Mouse (Mus musculus): Measurements from ENCODE around the gene Olfr1124.
"Not testable (repeated sequence)": the region's sequence is repeated elsewhere in the genome, so short reads cannot be mapped to it uniquely, and the experiment has no call there.

The Olfr1124 gene

DNA sequence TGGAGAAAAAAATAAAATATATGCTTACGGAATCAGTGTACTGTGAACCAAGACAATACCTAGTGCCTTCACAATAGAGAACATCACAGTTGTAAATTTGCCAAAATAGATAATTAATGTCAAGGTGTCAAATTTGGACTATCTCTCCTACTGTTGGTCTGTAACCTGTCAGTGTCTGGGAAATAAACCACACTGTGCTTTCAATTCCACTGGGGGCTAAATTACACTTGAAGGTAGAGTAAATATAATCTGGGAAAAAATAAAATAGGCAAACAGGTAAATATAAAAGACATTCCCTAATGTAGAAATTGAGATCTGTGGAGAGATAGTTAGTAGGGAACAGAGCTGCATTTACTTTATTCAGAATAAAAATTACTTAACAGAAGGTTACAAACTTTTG lies at the start of gene Olfr1124:
Gene Olfr1124, plus strand, starts transcription at position 301 of the 400 bp plus-strand sequence.
- no peak for DNase-seq

GRCm38 (mm10) chr2:87383935-87384334 lies 46.1 kb upstream of the Olfr1124 start:
- DNase-seq = no peak

GRCm38 (mm10) chr2:87385549-87385948 lies 44.5 kb upstream of the Olfr1124 start, which contains the start of gene Olfr1122:
Gene Olfr1122, plus strand, starts transcription at chr2:87385849.
- no peak for DNase-seq

DNA sequence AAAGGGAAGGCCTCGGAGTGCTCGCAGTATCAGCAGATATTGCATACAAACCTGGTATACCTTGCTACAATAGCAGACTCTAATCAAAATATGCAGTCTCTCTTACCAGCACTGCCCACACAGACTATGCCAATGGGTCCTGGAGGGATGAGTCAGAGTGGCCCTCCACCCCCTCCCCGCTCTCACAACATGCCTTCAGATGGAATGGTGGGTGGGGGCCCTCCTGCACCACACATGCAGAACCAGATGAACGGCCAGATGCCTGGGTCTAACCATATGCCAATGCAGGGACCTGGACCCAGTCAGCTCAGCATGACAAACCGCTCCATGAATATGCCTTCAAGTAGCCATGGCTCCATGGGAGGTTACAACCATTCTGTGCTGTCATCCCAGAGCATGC lies 36.5 kb upstream of the Olfr1124 start:
- DNase-seq = not testable (repeated sequence)

GRCm38 (mm10) chr2:87394686-87395085 lies 35.4 kb upstream of the Olfr1124 start:
- DNase-seq = not testable (repeated sequence)

- no peak for DNase-seq
These were observed 13.7 kb upstream of the Olfr1124 start, which contains the start of gene Olfr1123 for GRCm38 (mm10) chr2:87416335-87416734. Gene Olfr1123, plus strand, starts transcription at chr2:87416635.

GRCm38 (mm10) chr2:87437731-87438130 lies 7.7 kb downstream of the Olfr1124 start:
- no peak for DNase-seq

- no peak for DNase-seq
These were observed 23.6 kb downstream of the Olfr1124 start, which contains the start of gene Olfr1126 for GRCm38 (mm10) chr2:87453662-87454061. Gene Olfr1126, plus strand, starts transcription at chr2:87453962.

GRCm38 (mm10) chr2:87461769-87462168 lies 31.7 kb downstream of the Olfr1124 start:
- no peak for DNase-seq

- no peak for DNase-seq
These were observed 50.1 kb downstream of the Olfr1124 start for GRCm38 (mm10) chr2:87480207-87480606.

- DNase-seq = no peak
These were observed 51.1 kb downstream of the Olfr1124 start for GRCm38 (mm10) chr2:87481158-87481557.

DNA sequence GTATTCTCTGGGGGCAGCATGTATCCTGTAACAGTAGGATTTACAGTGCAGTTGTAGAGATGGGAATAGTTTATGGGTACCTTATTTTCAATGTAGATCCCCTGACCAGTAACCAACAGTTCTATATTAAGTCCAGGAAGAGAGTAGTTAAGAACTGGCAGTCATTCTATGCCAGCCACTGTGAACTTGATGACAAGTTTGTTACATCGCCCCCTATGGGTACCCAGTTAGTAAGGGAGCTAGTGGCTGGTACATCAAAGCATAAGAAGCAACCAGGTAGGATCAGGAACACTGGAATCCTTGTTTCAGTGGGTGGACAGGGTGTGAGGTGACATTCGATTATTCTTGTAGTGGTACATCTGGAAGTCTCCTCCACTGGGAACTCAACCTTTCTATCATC lies 52.2 kb downstream of the Olfr1124 start:
- no peak for DNase-seq
